Mouse (Mus musculus) heart, postnatal 25 days (tissue): ENCODE data around the gene Phf21a. TPM values are rescaled to one million over a fixed set of nuclear protein-coding genes. Genes with fewer than 3 reads are reported as not detected.
"Not testable (repeated sequence)": the region's sequence is repeated elsewhere in the genome, so short reads cannot be mapped to it uniquely, and the experiment has no call there.

Source experiments
- DNase-seq: peaks from one replicate; pipeline ENCODE4 v3.0.0; 2022; ENCODE audit warnings: low spot score
- intact Hi-C: fragments of 180-260 bp; cut with DNase I; formaldehyde crosslinking; loops from one replicate; pipeline ENCODE4 v1.15.1; 2025
- total RNA-seq, 2 experiments: library from RNA; stranded (reverse); gene quantifications; 2 replicates each; pipeline ENCODE4 v1.2.3; 2021

Gene Phf21a
- total RNA-seq, 2 experiments from 2014 or later, result 26.2 to 37.6 TPM

GRCm38 (mm10) chr2:92388891-92389641 lies 296.1 kb downstream of the Phf21a start:
- intact Hi-C loops, result no loop called here

DNA sequence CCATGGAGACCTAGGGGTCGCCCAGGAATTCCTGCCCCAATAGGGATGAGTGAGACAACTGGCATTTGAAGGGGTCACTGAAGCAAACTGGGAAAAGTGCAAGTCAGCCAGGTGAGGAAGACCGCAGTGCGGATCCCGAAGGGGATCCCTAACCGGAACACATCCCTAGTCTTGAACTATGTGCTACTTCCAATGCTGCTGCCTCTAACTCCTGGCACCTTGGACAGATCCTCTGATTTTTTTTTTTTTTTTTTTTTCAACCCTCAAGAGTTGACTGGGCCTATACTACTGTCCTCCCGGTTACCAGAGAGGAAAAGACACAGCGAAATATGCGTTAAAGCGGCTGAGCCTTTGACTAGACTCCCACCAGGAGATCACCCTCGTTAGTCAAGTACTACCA lies 296.7 kb downstream of the Phf21a start:
- no peak for DNase-seq
- intact Hi-C loops, result no loop called here

More at GRCm38 (mm10) chr2:92388891-92389641, 296.1 kb downstream of the Phf21a start:
- DNase-seq, result peak; percentile 81

DNA sequence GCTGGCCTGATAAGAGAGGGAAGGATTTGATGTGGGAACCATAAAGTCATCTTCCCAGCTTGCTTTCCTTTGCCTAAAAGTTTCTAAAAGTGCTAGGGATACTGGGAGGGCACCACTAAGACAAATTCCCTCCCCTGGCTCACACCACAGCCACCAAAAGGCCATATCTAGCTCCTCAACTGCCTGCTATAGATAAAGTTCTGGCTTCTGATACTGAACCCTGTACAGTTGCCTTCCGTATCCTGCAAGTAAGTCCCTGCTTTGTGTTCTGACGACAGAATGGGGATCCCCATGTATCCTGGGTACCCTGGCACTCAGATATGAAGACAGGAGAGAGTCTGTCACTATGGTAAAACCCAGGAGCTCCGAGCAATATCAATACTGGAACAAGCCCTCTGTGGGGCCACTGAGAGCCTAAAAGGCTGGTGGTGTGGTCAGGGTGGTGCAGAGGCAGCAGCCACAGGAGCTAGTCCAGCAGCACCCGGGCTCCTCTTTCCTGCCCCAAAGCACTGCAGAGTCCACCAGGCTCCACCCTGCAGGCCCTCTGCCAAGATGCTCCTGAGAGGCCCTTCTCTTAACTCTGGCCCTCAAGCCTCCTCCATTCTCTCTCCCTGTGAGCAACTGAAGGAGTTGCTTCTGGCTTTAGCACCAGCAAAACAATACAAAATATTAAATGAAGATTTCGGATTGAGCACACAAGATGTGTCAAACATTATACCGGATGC lies 297.5 kb downstream of the Phf21a start:
- DNase-seq, result no peak
- intact Hi-C loops, result no loop called here

DNA sequence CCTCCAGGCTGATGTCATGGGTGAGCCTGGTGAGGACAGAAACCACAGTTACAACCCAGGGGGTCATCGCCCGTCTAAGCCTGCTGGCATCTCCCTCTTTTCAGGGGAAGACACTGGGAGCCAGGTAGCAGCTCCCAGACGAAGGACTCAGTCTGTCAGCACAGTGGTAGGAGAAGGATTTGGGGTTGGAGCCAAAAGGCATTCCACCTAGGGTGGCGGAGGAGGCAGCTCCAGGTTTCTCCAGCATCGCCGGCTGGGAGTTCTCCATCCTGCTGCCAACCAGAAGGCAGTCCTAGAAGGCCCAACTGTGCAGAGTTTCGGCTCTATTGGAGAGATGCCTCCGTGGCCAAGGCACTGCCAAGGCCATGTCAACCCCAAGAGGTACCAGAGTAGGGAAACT lies 298.2 kb downstream of the Phf21a start:
- intact Hi-C loops, result no loop called here
- no peak for DNase-seq

GRCm38 (mm10) chr2:92391703-92392317 lies 298.9 kb downstream of the Phf21a start:
- intact Hi-C loops, result no loop called here
- DNase-seq, result no peak

DNA sequence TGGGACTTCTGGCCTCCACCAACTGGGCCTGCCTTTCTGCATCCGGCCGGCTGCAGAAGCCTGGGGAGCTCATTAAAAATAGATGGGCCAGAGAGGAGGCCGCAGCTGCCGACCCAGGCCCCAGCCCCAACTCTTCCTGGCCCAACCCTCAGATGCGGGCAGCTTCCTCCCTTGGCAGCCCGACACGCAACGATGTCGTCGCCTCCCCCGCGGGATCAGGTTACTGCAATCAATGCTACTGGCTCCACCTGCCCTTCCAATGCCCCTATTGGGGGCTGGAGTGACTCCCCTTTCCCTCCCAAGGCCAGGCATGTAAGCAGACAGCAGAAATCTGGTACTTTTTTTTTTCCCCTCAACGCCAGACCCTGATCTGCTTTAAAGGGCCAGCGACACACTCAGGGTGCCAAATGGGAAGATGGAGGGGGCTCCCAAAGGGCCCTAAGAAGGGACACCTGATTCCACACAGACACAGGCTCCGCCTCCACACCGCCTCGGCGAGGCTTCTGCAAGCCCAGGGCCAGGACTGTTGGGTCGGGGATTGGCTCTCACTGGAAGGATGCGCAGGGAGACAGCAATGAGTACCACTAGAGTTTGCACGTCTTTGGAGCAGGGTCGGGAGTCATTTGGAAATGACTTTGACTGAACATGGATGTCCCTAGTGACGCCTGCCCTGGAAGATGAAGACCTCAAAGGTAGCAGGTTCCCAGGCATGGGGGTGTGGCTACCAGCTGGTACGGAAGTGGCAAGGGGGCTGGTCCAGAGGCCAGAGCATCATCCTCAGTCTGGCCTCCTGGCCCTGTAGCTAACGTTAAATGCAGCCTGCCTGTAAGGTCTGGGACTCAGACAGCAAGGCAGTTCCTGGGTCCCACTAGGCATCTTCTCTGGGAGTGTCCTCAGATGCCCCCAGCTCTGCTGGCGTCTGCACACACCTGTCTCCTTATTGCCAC lies 299.7 kb downstream of the Phf21a start:
- intact Hi-C loops, result no loop called here
- no peak for DNase-seq

GRCm38 (mm10) chr2:92395535-92395934 lies 302.6 kb downstream of the Phf21a start:
- intact Hi-C loops, result no loop called here
- no peak for DNase-seq

GRCm38 (mm10) chr2:92397436-92397835 lies 304.5 kb downstream of the Phf21a start:
- intact Hi-C loops, result no loop called here
- no peak for DNase-seq

- intact Hi-C loops, DNase-seq: not testable (repeated sequence)
Measured at GRCm38 (mm10) chr2:92399877-92400276, 307.0 kb downstream of the Phf21a start.

DNA sequence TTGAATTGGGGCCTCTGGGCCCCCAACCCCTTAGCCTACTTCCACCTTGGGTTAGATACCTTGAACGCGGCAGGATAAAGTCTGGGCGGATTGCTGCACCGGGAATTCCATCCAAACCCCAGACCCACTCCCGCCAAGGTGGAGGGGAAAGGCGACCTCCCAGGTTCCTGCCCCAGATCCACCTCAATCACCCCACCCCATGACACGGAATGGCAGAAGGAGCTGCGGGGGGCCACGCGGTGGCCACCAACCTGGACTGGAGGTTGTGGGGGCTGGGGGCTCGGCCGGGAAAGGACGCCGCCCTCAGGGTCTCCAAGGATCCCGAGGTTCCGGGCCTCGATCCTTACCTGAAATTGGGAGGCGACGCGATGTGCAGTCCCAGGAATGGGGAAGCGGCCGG lies 307.8 kb downstream of the Phf21a start:
- DNase-seq, result no peak
- intact Hi-C loops, result no loop called here

DNA sequence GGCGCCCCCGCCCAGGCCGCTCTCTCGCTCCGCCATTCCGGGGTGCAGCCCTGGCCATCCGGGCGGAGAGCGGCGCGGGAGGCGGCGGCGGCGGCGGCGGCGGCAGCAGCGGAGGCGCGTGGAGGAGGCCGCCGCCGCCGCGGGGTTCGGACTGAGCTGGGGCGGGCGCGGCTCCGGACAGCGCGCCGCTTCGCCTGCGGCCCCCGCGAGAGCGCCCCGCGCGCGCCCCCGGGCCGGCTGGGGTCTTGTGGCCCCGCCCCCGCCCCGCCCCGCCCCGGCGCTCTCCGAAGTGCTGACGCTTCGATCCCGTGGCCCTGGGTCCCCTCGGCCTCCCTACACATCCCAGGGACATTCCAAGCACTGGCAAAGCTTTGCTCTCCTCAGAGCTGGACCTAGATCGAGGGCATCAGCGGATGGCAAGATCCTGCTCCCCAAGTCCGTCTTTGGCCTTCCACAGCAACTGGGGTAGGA lies 308.2 kb downstream of the Phf21a start, which contains the start of gene Mapk8ip1:
Gene Mapk8ip1 (minus strand): TSS at position 173 of the 471 bp plus-strand sequence.
- no peak for DNase-seq
- intact Hi-C loops, result no loop called here

DNA sequence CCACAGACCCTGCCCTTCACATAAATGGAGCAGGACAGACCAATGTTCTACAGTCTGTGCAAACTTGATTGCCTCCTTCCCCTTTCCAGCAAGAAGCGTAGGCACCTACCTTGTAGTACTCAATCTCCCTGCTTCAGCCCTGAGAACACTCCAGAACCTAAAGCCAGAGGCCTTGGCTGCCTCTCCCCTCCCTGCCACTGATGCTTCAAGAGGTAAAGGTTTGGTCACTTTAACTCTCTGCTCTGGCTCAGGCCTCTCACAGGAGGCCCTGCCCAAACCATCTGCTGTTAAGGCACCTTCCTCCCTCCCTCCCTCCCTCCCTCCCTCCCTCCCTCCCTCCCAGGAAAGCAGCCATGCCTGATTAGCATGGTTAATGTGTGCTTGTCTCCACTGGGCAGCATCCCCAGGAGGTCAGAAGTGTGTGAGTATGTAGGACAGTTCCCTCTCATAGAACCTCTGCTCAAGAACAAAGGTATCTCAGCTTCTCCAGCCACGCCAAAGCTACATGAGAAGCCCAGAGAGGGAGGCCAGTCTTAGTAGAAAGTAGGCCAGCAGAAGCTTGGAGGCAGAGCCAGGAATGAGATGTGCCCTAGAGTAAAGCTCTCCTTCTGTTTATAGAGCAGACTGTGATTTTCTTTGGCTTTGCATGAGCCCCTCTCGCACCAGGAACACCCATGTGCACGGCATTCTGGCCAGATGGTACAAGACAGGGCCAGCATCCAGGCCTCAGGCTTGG lies 309.8 kb downstream of the Phf21a start:
- intact Hi-C loops, result no loop called here
- no peak for DNase-seq

DNA sequence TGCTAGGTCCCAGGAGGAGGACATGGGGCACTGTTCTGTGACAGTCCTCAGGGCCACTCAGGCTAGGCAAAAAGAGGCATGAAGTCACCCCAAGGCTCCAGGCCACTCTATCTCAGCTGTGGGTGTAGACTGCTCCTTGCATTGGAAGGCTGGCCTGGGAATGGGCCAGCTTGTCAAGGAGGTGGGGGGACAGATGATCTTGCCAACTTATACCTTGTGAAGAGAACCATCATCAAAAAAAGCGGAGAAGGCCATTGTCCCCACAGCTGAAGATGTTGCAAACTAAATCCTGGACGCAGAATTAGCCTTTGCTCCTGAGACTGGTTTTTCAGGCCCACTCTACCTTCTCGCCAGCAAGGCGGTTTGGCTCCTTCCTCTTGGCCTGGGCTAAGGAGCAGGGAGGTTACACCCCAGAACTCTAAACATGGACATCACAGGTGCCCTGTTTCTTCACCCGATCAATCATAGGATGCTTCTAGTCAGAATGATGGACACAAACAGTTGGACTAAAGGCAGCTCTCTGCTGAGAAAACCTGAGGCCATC lies 310.9 kb downstream of the Phf21a start:
- DNase-seq, result no peak
- intact Hi-C loops, result no loop called here

DNA sequence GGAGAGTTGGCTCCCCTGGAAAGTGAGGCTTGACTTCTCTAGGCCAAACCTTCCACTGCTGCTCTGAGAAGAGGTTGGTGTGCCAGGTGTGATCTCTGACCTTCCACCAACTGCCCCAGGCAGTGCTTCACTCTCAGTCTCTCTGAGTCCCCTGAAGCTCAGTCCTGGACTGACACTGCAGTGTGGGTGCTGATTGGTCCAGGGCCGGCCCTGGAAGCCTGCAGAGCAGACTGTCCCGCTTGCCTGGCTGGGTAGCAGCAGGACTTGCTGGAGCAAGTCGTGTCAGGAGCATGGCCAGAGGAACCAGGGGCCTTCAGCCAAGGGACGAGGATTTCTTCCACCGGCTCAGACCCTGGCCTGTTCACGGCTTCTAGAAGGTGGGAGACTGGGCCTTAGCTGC lies 311.8 kb downstream of the Phf21a start:
- no peak for DNase-seq
- intact Hi-C loops, result no loop called here

DNA sequence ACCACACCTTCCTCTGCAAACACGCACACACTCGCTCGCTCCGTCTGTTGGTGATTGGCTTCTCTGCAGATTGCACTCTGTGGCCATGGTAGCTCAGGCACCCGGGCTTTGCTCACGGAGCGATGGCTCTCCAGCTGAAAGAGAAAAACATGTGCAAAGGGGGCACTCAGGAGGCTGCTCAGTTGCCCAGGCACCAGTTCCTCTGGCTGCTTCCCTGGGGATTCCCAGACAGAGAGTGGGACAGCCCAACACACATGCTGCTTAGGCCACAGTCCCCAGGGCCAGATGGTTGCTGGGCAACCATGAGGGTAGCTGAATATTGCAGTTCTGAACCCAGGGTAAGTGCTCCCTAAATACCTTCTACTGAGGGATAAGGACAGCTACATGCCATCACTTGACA lies 312.8 kb downstream of the Phf21a start:
- no peak for DNase-seq
- intact Hi-C loops, result no loop called here

GRCm38 (mm10) chr2:92408309-92409045 lies 315.6 kb downstream of the Phf21a start:
- intact Hi-C loops, result no loop called here
- DNase-seq, result no peak

DNA sequence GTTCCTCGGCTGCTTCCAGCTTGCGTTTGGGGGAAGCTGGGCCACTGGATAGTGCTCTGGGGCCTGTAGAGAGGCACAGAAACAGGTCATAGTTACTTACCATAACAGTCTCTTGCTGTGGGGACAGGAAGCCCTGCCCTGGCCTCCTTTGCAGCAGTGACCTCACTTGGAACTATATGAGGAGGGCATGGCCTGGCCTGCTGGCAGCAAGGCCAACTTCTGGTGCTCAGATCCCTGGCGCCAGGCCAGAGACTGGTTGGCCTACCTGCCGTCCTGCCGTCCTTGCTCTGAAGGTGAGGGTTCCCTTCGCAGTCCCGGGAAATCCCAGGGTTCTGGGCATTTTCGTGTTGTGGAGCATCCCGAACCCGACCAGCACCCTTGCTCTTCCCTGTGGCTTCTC lies 318.8 kb downstream of the Phf21a start:
- DNase-seq, result no peak
- intact Hi-C loops, result no loop called here
